Mouse (Mus musculus) lung, embryonic 15.5 days (tissue): ENCODE data around the gene Avpr1b. TPM values are rescaled to one million over a fixed set of nuclear protein-coding genes. Genes with fewer than 3 reads are reported as not detected.
"Not testable (repeated sequence)": the region's sequence is repeated elsewhere in the genome, so short reads cannot be mapped to it uniquely, and the experiment has no call there.

Experiments
- ATAC-seq: fragments of 200-750 bp; cut with Nextera tagmentation; 2 replicates; pipeline ENCODE4 v1.8.0; 2017; ENCODE audit warnings: moderate number of reproducible peaks, borderline replicate concordance; ENCODE audit not compliant: low FRiP score, low TSS enrichment; ENCODE audit errors: extremely low read depth
- H3K27ac ChIP-seq: fragments of 300-500 bp; sonication (generic); 2 replicates; pipeline ENCODE4 v1.5.1; 2015; ENCODE audit warnings: moderate library complexity, mild to moderate bottlenecking, inconsistent platforms
- H3K27me3 ChIP-seq: fragments of 300-500 bp; sonication (generic); 2 replicates; pipeline ENCODE4 v1.6.1; 2015; ENCODE audit warnings: inconsistent platforms
- H3K36me3 ChIP-seq: fragments of 300-500 bp; sonication (generic); 2 replicates; pipeline ENCODE4 v1.6.1; 2015; ENCODE audit warnings: inconsistent platforms
- H3K4me1 ChIP-seq: fragments of 300-500 bp; sonication (generic); 2 replicates; pipeline ENCODE4 v1.6.1; 2015; ENCODE audit warnings: inconsistent platforms
- H3K4me2 ChIP-seq: fragments of 300-500 bp; sonication (generic); 2 replicates; pipeline ENCODE4 v1.6.1; 2015; ENCODE audit warnings: inconsistent platforms, mild to moderate bottlenecking, moderate library complexity
- H3K4me3 ChIP-seq: fragments of 300-500 bp; sonication (generic); 2 replicates; pipeline ENCODE4 v1.5.1; 2015; ENCODE audit warnings: mild to moderate bottlenecking, inconsistent platforms
- H3K9ac ChIP-seq: fragments of 300-500 bp; sonication (generic); 2 replicates; pipeline ENCODE4 v1.6.1; 2015; ENCODE audit warnings: inconsistent platforms
- H3K9me3 ChIP-seq: fragments of 300-500 bp; sonication (generic); 2 replicates; pipeline ENCODE4 v1.6.1; 2016; ENCODE audit warnings: inconsistent platforms
- WGBS: fragments of 180-500 bp; shearing (Covaris S2); methylation state at CpG from one replicate; pipeline ENCODE4 v1.1.7; 2015; 5-methylcytosine and 5-hydroxymethylcytosine counted together
- polyA plus RNA-seq: library from polyadenylated mRNA; unstranded; fragments of >200 nt; fragmentation: Nextera tagmentation; extraction: Ambion mirVana; gene quantifications from 2 replicates; pipeline ENCODE4 v1.2.1, GENCODE M21; 2015

Gene Avpr1b
- polyA plus RNA-seq, 1 experiment from 2014 or later: not detected

GRCm38 (mm10) chr1:131624175-131624835, 25.3 kb downstream of the Avpr1b start:
- Histone ChIP-seq H3K36me3 (no peaks in the 10 kb centered on the region), H3K4me1 (no peaks in the 10 kb centered on the region), H3K27ac (no peak overlapping the region), H3K27me3 (no peaks in the 10 kb centered on the region), H3K9ac (no peak overlapping the region), H3K9me3 (no peaks in the 10 kb centered on the region), H3K4me3 (no peak overlapping the region), H3K4me2 (no peak overlapping the region)
- 24% methylated on average over 3 of the region's 3 CpGs for WGBS
- ATAC-seq: no peak

- ATAC-seq: no peak
- no peaks in the 10 kb centered on the region for H3K27me3 ChIP-seq
- H3K27ac ChIP-seq: no peak overlapping the region
- no peaks in the 10 kb centered on the region for H3K36me3 ChIP-seq
- H3K9me3 ChIP-seq: no peaks in the 10 kb centered on the region
- 79% methylated on average over 6 of the region's 6 CpGs for WGBS
- no peak overlapping the region for H3K9ac ChIP-seq
- H3K4me3 ChIP-seq: no peak overlapping the region
- no peaks in the 10 kb centered on the region for H3K4me1 ChIP-seq
- no peak overlapping the region for H3K4me2 ChIP-seq
Observed at GRCm38 (mm10) chr1:131626200-131626599, 27.2 kb downstream of the Avpr1b start.

GRCm38 (mm10) chr1:131632216-131632615, 33.2 kb downstream of the Avpr1b start:
- not testable (repeated sequence) for H3K27me3 ChIP-seq, ATAC-seq, H3K4me3 ChIP-seq, H3K4me2 ChIP-seq, H3K27ac ChIP-seq, H3K9me3 ChIP-seq, H3K9ac ChIP-seq, H3K36me3 ChIP-seq, H3K4me1 ChIP-seq
- WGBS: 38% methylated on average over 6 of the region's 6 CpGs

- Histone ChIP-seq H3K4me1 (no peaks in the 10 kb centered on the region), H3K27ac (no peak overlapping the region), H3K9me3 (no peaks in the 10 kb centered on the region), H3K27me3 (no peaks in the 10 kb centered on the region), H3K9ac (no peak overlapping the region), H3K36me3 (no peaks in the 10 kb centered on the region), H3K4me3 (no peak overlapping the region), H3K4me2 (no peak overlapping the region)
- no peak for ATAC-seq
Observed at GRCm38 (mm10) chr1:131634495-131634894, 35.5 kb downstream of the Avpr1b start.

GRCm38 (mm10) chr1:131637791-131638540, 38.9 kb downstream of the Avpr1b start, which contains the start of gene Ctse:
Ctse (plus strand) TSS chr1:131638306.
- no peak within 1 kb of the TSS; the same call in 1 of the 2 replicates for H3K4me2 ChIP-seq
- H3K9ac ChIP-seq: no peak within 1 kb of the TSS
- 37% methylated on average over 9 of the region's 9 CpGs for WGBS
- H3K9me3 ChIP-seq: no peaks in the 10 kb centered on the region
- no peaks in the 10 kb centered on the region for H3K4me1 ChIP-seq
- H3K4me3 ChIP-seq: no peak within 1 kb of the TSS
- H3K36me3 ChIP-seq: no peaks in the 10 kb centered on the region
- no peaks in the 10 kb centered on the region for H3K27me3 ChIP-seq
- no peak within 1 kb of the TSS for H3K27ac ChIP-seq
- ATAC-seq: no peak

- no peaks in the 10 kb centered on the region for H3K9me3 ChIP-seq
Observed at GRCm38 (mm10) chr1:131638541-131639421, 39.7 kb downstream of the Avpr1b start.

GRCm38 (mm10) chr1:131640062-131640461, 41.0 kb downstream of the Avpr1b start:
- Histone ChIP-seq H3K27ac (no peak overlapping the region), H3K27me3 (no peaks in the 10 kb centered on the region), H3K4me1 (no peaks in the 10 kb centered on the region), H3K9ac (no peak overlapping the region), H3K9me3 (no peaks in the 10 kb centered on the region), H3K4me3 (no peak overlapping the region), H3K4me2 (no peak overlapping the region), H3K36me3 (no peaks in the 10 kb centered on the region)
- 72% methylated on average over 4 of the region's 4 CpGs for WGBS
- ATAC-seq: no peak

More at GRCm38 (mm10) chr1:131638541-131639421, 39.7 kb downstream of the Avpr1b start:
- no peak overlapping the region for H3K4me3 ChIP-seq
- H3K4me2 ChIP-seq: no peak overlapping the region
- 69% methylated on average over 9 of the region's 9 CpGs for WGBS
- no peaks in the 10 kb centered on the region for H3K4me1 ChIP-seq
- H3K27ac ChIP-seq: no peak overlapping the region
- H3K9ac ChIP-seq: no peak overlapping the region
- no peaks in the 10 kb centered on the region for H3K27me3 ChIP-seq
- H3K36me3 ChIP-seq: no peaks in the 10 kb centered on the region
- no peak for ATAC-seq

GRCm38 (mm10) chr1:131641565-131641964, 42.5 kb downstream of the Avpr1b start:
- H3K4me1 ChIP-seq: no peaks in the 10 kb centered on the region
- no peaks in the 10 kb centered on the region for H3K36me3 ChIP-seq
- H3K4me3 ChIP-seq: no peak overlapping the region
- ATAC-seq: no peak
- H3K27ac ChIP-seq: no peak overlapping the region
- WGBS: 93% methylated on average over 13 of the region's 13 CpGs
- H3K27me3 ChIP-seq: no peaks in the 10 kb centered on the region
- no peak overlapping the region for H3K4me2 ChIP-seq
- H3K9me3 ChIP-seq: no peaks in the 10 kb centered on the region
- H3K9ac ChIP-seq: no peak overlapping the region

- H3K4me1 ChIP-seq: no peaks in the 10 kb centered on the region
- no peaks in the 10 kb centered on the region for H3K36me3 ChIP-seq
Observed at GRCm38 (mm10) chr1:131642251-131642650, 43.2 kb downstream of the Avpr1b start.

GRCm38 (mm10) chr1:131652670-131653443, 53.8 kb downstream of the Avpr1b start:
- no peaks in the 10 kb centered on the region for H3K27me3 ChIP-seq
- no peaks in the 10 kb centered on the region for H3K36me3 ChIP-seq
- H3K9ac ChIP-seq: no peak overlapping the region
- no peak for ATAC-seq
- no peak overlapping the region for H3K4me2 ChIP-seq
- WGBS: 71% methylated on average over 12 of the region's 12 CpGs
- H3K4me3 ChIP-seq: no peak overlapping the region
- H3K27ac ChIP-seq: no peak overlapping the region
- H3K4me1 ChIP-seq: peaks cover 5% of the 10 kb centered on the region
- no peaks in the 10 kb centered on the region for H3K9me3 ChIP-seq

More at GRCm38 (mm10) chr1:131642251-131642650, 43.2 kb downstream of the Avpr1b start:
- no peaks in the 10 kb centered on the region for H3K9me3 ChIP-seq
- H3K4me2 ChIP-seq: no peak overlapping the region
- no peaks in the 10 kb centered on the region for H3K27me3 ChIP-seq
- 79% methylated on average over 2 of the region's 2 CpGs for WGBS
- no peak for ATAC-seq
- no peak overlapping the region for H3K27ac ChIP-seq
- no peak overlapping the region for H3K9ac ChIP-seq
- H3K4me3 ChIP-seq: no peak overlapping the region

GRCm38 (mm10) chr1:131655601-131656000, 56.6 kb downstream of the Avpr1b start:
- Histone ChIP-seq H3K27ac (no peak overlapping the region), H3K9ac (no peak overlapping the region), H3K4me3 (no peak overlapping the region), H3K27me3 (no peaks in the 10 kb centered on the region), H3K4me2 (no peak overlapping the region), H3K36me3 (no peaks in the 10 kb centered on the region), H3K4me1 (peaks cover 7% of the 10 kb centered on the region), H3K9me3 (no peaks in the 10 kb centered on the region)
- WGBS: 67% methylated on average over 6 of the region's 6 CpGs
- no peak for ATAC-seq
